Mouse (Mus musculus) retina, adult 2 months (tissue): ENCODE results near the gene Grap.
A peak's percentile ranks its signal among the peaks of the same experiment; 100 is the strongest.

ENCODE experiments used
- DNase-seq: peaks from one replicate; pipeline ENCODE4 v3.0.0-alpha.2; 2012; ENCODE audit warnings: low read depth, low spot score

Grap gene

DNA sequence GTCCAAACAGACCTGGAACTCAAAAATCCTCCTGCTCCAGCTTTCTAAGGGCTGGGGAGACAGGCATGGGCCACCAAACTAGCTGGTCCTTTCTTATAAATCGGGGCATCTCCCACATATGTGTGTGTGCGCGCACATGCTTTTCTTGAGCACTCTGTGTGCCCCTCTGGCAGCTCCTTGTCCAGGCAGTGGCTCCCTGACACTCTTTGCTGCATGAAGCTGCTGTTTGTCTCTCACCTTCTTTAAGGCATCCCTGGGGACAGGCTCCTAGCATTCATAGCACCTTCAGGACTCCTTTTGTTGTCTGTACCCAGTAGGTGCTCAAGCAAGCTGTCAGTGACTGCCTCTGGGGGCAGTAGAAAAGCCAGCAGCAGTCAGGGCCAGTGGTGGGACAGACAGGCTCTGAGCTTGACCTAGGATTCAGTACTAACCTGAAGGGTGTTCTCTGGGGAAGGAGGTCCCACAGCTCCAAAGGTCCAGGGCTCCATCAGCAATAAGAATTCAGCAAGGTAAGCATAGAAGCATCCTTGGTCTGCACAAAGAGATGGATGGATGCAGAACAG, 5.4 kb downstream of the Grap start:
- no peak for DNase-seq

DNA sequence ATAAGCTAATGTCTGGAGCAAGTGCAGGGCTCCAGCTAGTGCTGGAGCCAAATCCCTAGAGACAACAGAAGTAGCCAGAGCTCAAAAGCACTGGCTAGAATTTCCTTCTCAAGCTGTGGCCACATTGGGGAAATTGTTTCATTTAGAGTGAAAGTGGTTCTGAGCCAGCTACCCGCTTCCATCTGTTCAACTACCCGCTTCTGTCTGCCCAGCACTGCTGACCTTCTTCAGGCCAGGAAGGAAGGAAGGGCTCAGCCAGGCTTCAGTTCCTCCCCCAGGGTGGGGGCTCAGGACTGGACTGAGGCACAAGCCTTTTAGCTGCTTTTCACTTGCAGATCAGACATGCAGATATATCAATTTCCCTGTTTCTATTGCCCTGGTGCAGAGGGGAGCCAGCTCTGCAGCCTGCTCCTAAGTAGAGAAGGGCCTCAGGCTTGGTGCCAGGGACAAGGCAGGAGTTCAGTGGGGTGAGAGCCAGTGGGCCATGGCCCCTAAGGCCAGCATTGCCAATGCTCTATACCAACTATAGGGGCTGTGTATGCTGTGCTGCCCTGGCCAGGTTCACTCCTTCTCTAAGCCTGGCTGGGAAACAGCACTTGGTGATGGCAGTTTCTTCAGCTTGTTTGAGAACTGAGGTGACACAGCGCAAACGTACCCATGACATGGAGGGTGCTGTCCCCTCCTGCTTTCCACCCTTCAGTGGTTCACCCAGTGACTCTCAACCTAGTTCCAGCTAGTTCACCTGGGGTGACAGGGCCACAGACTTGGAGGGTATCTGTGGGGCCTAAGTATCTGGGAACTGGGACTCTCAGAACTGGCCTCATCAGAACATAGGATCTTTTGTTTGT, 6.2 kb downstream of the Grap start:
- no peak for DNase-seq

DNA sequence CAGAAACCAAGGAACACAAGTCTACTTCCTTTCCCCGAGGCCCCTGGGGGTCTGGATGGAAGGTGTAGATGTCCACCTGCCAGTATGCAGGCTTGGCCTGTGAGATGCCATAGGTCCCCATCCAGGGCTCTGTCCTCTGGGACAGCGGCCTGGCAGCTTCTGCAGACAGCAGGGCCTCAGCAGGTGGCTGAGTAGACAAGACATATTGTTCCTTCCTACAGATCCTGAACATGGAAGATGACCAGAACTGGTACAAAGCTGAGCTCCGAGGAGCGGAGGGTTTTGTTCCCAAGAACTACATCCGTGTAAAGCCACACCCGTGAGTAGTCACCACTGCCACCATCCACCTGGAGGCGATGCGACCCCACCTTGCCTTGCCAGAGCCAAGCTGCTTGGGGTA, 6.9 kb downstream of the Grap start:
- no peak for DNase-seq

DNA sequence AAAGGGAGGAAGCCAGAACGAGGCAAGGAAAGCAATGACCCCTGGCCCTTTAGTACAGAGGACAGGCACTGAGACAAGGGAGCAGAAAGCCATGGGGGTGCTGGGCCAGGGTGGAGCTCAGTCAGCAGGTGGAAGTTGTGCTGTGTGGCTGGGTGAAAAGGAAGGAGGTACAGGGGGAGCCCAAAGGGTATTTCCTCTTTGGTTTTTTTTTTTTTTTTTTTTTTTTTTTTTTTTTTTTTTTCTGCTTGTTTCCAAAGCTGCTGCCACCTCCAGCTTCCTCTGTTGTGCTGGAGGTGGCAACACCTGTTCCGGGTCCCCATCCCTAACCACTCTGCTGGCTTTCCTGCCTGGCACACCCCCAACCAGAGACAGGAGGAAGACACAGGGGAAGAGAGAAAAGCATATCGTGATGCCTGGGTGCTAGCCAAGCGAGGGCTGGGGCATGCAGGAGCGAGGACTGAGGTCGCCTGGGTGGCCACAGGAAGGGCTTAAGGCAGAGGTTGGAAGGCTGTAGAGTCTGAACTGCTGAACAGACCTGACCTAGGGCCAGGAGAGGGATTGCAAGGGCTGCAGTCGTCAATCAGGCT, 7.8 kb downstream of the Grap start:
- DNase-seq, result no peak

DNA sequence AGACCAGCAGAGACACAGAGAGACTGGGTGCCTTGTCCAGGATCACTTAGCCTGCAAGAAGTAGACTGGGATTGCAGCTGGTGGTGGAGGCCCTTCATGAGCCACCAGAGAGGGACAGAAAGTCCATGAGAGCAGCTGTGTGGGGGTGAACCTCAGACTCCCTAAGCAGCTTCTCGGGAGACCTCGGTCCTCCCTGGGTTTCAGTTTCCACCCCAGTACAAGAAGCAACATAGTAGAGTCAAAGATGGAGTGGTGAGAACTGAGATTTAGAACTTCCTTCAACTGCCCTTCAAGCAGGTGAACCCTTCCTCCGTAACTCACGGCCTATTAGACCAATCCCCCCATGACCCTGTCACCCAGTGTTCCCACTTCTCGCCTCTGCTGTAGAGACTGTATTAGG, 9.1 kb downstream of the Grap start:
- DNase-seq, result no peak

DNA sequence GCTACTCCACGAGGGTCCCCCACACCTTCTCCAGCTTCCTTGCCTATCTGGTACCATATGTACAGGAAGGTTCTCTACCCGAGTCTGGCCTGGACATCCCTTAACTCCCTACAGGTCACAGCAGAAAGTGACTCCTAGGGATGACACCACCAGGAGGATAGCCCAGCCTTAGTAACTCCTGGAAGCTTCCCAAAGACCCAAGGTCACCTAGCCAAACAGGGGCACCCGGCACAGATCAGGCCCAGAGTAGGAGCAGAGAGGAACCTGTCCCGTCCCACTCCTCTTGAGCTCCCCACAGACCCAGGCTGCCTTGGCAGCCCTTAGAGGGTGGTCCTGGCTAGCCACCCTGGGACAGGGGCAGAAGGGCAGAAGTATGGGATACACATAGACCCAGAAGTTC, 12.3 kb downstream of the Grap start:
- no peak for DNase-seq

DNA sequence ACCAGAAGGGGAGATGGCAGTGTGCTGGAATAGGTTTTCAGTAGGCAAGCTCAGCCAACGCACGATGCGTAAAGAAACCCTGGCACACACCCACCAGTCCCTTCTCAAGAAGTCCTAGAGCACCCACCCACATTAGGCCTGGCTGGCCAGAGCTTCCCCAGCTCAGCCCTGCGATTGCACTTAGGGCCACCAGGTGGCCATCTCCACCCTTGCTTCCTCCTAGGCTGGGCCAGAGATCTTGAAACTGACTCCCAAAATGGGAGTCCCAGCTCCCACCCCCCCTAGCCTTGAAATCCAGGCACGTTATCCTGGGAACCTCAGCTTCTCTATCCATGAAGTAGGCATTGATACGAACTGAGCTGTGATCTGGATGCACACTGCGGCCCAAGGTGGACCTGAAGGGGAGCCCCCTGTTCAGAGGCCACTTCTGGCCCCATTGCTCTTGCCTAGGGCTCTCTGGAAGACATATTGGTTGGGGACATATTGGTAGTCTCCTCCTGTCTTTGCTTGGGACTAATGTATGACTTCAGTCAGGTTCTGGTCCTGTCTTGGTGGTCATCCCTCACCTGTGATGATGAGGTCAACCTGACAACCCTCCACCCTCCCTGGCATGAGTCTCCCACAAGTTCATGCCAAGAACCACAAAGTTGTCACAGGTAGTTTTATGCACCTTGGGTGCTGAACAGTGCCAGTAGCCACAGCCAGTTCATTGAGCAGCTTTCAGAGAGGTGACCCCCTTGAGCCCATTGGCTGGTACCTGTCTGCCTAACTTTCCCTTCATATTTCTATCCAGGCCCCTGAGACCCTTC, 13.1 kb downstream of the Grap start:
- peak; percentile 8 for DNase-seq

DNA sequence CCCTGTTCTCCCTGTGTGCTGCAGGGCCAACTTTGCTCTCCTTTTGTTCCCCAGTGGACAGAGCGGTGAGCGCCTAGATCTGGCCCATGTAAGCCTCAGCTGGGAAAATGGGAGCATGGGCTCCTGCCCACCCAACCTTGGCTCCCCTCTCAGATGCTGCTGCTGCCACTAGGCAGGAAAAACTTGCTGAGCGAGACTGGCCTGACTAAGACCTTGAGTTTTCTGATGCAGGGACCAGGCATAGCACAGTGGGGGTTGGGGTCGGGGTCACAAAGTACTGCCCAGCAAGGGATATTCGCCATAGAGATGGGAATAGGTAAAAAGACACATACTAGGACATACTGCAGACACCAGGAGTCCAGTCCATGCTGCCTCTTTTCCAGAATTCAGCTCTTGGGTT, 14.2 kb downstream of the Grap start:
- DNase-seq, result no peak

DNA sequence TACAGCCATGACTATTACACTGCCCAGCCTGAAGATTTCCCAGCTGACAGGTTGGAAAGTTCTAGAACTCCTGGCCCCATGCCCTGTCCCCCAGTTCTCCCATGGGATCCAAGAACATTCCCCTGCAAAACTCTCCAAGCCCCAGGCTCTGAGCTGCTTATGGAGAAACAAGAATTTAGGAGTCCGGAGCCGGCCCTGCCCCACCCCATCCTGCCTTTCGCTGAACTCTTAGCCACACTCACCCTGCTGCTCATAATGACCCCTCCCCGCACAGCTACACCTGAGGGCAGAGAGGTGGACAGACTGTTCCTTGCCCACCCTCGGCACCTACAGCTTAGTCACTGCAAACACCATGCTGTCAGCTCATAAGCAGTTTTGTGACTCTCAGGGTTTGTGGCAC, 14.7 kb downstream of the Grap start:
- DNase-seq, result no peak

DNA sequence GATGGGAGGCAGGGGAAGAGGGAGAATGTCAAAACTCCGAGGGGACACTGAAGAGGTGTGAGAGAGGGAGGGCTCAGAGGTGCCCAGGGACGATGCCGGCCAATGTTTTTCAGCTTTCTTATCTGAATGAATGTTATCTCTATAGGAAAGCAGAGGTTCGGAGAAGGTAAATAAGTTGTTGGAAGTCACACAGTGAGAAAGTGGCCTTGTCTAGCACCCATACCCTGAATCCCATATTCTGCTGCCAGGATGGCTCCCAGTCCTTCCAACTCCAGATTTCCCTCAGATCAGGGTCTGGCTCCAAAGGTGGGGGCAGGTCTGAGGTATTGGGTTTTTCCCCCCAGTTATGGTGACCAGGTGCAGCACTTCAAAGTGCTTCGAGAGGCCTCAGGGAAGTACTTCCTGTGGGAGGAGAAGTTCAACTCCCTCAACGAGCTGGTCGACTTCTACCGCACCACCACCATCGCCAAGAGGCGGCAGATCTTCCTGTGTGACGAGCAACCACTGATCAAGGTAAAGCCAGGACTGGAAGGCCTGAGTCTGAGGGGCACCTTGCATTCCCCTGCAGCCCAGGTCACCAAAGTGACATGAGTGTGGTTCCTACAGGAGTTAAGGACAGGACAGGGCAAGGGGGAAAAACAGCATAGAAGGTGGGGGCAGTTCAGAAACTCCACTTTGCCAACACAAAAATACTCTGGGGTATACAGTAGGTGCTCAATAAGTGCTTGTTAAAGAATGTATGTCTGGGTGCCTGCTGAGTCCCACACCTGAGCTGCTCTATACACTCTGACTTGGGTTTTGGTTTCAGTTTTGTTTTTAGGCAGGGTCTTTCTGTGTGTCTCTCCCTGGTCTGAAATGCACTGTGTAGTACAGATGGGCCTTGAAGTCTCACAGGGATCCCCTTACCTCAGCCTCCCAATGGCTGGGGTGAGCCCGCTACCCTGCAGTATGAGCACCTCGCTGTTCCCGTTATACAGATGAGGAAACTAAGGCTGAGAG, 16.7 kb downstream of the Grap start:
- DNase-seq, result no peak

DNA sequence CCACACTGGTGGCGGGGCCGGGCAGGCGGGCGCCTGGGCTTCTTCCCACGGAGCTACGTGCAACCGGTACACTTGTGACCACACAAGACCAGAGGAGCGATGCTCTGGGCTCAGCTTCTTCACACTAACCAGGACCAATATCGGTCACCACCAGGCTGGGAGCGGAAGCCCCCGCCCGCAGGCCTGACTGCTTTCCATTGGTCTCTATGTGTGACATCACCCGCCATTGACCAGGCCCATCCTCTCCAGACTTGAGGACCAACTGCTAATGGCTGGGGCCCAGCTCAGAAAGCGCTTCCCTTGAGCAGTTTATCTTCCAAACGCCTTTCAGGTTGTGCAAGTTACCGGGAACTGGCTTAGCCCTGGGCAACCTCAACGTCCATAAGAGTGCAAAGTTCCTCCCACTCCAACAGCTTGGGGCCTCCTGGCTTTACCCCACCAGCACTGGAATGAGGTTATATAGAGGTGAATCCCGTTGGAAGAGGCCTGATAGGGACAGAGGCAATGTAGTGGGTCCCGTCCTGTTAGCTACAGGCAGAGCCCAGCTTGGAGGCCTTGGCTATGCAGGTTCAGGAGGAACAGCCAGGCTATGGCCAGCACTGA, 18.8 kb downstream of the Grap start:
- no peak for DNase-seq

DNA sequence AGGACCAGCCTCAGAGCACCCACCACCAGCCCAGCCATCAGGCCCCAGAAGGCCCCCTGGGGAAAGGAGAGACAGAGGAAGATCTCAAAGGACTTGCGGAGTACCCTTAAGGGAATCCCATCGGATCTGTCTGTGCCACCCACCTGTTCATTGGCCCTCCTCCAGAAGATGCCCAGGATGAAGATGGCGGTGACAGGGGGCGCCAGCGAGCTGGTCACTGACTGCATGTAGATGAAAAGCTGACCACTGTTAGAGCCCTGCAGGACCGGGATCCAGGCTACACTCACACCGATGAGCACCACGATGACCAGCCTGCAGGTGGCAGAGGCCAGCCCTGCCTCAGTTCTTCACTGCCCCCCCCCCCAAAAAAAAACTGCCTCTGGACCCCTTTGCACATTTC, 20.6 kb downstream of the Grap start:
- DNase-seq, result no peak

DNA sequence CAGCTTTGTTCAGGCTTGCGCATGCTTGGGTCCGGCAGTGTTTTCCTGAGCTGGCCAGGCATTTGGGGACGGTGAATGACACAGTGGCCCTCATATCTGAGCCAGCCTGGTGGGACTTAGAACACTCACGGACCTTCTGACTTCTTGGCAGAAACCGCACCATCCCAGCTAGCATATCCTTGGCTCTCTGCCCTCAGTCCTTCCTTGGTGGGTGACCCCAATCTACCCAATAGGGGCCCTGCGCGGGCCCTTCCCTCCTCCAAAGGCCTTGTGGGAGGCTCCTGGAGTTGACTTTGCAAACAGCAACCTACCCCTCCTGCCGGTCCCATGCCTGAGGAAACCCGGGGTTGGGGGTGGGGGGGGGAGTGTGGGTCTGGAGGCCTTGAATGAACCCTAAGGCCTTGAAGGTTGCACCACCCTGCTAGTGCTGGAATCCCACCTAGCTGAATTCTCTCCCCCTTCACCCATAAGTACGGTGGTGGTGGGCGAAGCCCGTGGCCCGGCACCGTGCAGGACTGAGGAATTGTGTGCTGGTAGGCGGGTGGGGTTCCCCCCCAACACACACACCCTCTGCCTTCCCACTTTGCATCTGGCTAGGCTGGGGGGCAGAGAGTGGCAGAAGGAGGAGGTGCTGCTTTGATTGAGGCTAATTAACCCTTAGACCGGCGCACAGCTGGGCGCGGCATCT, 21.2 kb downstream of the Grap start:
- DNase-seq, result no peak

DNA sequence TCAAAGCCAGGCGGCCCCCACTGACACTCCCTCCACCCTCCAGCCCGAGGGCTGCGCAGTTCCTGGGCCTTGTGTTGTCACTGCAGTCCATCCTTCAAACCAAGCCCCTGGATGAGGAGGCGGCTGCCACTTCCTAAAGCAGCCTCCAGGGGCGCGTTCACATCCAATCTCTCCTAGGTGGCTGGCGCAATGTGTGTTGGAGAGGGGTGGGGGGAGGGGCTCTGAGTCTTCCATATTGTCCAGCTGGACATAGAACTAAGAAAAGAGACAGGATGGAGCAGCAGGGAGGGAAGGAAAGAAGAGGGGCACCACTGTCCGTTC, 21.7 kb downstream of the Grap start:
- DNase-seq, result no peak

DNA sequence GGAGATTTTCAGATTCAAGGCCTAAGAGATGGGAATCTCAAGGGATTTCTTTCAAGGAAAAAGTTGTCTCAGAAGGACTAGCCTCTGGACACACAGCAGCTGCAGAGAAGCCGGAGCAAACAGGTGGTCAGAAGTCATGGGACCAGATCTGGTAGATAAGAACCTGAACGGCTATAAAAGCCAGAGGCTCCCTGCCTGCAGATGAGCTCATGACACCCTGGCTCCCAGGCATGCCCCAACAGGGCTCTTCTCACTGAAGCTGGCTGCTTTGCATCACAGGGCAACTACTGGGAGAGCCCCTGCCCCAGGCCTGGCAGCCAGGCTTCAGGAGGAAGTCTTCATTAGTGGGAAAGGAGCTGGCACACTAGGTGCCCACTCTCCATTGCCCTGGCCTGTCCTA, 22.3 kb downstream of the Grap start:
- DNase-seq, result no peak

DNA sequence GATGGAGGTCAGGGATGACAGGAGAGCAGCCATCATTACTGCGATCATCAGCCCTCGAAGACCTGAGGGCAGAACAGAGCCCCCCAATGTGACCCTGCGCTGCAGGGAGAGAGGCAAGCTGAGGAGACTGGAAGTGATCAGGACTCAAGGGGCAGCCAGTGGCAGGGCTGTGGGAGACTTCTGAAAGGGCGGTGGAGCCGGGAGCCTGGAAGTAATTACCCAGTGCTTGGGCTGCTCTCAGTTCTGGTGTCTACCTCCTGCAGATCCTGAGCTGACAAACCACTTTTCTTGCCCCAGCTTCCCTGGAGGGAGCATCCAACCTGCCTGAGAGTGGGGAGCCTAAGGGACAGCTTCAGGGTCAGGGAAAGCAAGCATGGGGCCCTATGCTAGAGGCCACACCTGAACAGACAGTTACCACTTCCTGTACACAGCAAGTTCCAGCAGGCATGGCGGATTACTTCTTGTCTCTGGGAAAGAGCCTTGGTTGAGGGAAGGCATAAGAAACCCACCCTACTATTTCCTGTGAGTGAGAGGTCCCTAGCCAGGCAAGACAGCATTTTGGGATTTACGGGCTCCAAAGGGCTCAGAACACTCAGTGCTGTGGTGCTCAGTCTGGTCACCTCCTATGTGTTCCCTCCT, 23.3 kb downstream of the Grap start:
- DNase-seq, result no peak

DNA sequence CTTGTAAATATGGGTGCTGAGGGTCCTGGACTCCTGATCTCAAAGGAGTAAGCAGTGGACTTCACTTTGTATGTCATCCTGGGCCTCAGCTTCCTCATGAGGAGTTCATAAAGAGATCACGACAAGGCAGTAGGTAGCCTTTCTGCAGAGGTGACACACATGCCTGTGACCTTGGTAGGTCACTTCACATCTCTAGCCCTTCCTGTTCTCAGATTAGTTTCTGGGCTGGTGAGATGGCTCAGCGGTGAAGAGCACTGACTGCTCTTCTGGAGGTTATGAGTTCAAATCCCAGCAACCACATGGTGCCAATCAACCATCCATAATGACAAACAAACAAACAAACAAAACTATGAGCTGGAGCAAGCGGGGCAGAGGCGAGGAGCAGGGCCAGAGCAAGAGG, 24.6 kb downstream of the Grap start:
- DNase-seq, result no peak

DNA sequence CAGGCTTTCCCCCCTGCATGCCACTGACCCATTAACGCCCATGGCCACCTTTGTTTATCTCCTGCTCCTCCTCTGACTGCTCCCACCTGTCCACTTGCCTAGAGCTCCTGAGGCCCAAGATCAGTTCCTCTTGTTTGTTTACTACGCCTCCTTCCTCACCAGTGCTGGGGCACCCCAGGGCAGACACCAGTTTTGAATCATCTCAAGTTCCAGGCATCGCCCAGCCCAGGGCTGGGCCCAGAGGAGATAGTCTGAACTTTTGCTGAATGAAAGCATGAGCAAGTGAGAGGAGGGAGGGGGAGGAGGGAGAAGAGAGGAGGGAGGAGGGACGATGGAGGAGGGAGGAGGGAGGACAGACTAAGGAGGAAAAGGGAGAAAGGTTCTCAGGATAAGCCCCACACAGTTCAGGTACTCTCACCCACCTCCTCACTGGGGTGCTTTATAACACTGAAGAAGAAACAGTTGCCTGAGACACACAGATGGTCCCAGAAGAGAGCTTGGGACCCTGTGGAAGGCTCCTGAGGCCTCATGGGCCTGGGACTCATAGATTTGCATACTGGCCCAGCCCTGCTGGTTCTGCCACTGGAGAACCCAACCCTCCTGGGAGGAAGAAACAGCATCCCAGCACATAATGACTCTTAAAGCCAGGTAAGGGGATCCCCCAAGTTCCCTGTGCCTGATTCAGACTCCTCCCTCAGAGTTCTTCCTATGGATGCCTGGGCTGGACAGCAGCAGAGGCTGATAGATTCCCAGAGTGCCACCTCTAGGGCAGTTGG, 26.2 kb downstream of the Grap start:
- DNase-seq, result no peak
